Mouse (Mus musculus) heart, postnatal 4 days (tissue): ENCODE results near the gene Gabbr1. TPM values are rescaled to one million over a fixed set of nuclear protein-coding genes. Genes with fewer than 3 reads are reported as not detected.

Source experiments
- DNase-seq: peaks from one replicate; pipeline ENCODE4 v3.0.0; 2021
- total RNA-seq, 2 experiments: library from RNA; stranded (reverse); gene quantifications; 2 replicates each; pipeline ENCODE4 v1.2.3; 2021

Gene Gabbr1
- total RNA-seq, 2 experiments from 2014 or later, result 21.6 to 22.4 TPM

GRCm38 (mm10) chr17:37044651-37045244 is 1.0 kb upstream of the Gabbr1 start:
- no peak for DNase-seq

GRCm38 (mm10) chr17:37046312-37047112 is 746 bp downstream of the Gabbr1 start:
- DNase-seq, result peak; percentile 60

- no peak for DNase-seq
These were observed 1.7 kb downstream of the Gabbr1 start for GRCm38 (mm10) chr17:37047332-37047976.

GRCm38 (mm10) chr17:37047981-37048380 is 2.2 kb downstream of the Gabbr1 start:
- DNase-seq, result no peak

GRCm38 (mm10) chr17:37048383-37048782 is 2.6 kb downstream of the Gabbr1 start:
- no peak for DNase-seq

GRCm38 (mm10) chr17:37049570-37050310 is 4.0 kb downstream of the Gabbr1 start:
- peak; percentile 77 for DNase-seq

GRCm38 (mm10) chr17:37050399-37050798 is 4.6 kb downstream of the Gabbr1 start:
- peak; percentile 74 for DNase-seq

GRCm38 (mm10) chr17:37050876-37051275 is 5.1 kb downstream of the Gabbr1 start:
- no peak for DNase-seq

GRCm38 (mm10) chr17:37051745-37052144 is 6.0 kb downstream of the Gabbr1 start:
- no peak for DNase-seq

- DNase-seq, result no peak
These were observed 11.2 kb downstream of the Gabbr1 start for GRCm38 (mm10) chr17:37056957-37057356.

GRCm38 (mm10) chr17:37061435-37061834 is 15.7 kb downstream of the Gabbr1 start:
- DNase-seq, result no peak

- DNase-seq, result no peak
These were observed 16.4 kb downstream of the Gabbr1 start for GRCm38 (mm10) chr17:37062101-37062641.

GRCm38 (mm10) chr17:37063063-37063462 is 17.3 kb downstream of the Gabbr1 start:
- DNase-seq, result no peak

- DNase-seq, result no peak
These were observed 18.1 kb downstream of the Gabbr1 start for GRCm38 (mm10) chr17:37063686-37064495.

- no peak for DNase-seq
These were observed 20.2 kb downstream of the Gabbr1 start for GRCm38 (mm10) chr17:37065993-37066392.

- DNase-seq, result no peak
These were observed 22.1 kb downstream of the Gabbr1 start for GRCm38 (mm10) chr17:37067861-37068260.

GRCm38 (mm10) chr17:37070121-37070520 is 24.4 kb downstream of the Gabbr1 start:
- DNase-seq, result no peak

GRCm38 (mm10) chr17:37072080-37072729 is 26.4 kb downstream of the Gabbr1 start:
- no peak for DNase-seq

GRCm38 (mm10) chr17:37072730-37073276 is 27.0 kb downstream of the Gabbr1 start:
- no peak for DNase-seq

- DNase-seq, result no peak
These were observed 29.4 kb downstream of the Gabbr1 start for GRCm38 (mm10) chr17:37075181-37075580.

- no peak for DNase-seq
These were observed 30.0 kb downstream of the Gabbr1 start for GRCm38 (mm10) chr17:37075766-37076165.
